Mouse (Mus musculus) right cerebral cortex, adult 2 months (tissue): ENCODE measurements at regions not wholly inside any gene's neighbourhood (a gene's known extent, or its start where the extent isn't known, plus 50 kb on each side); places are given as distances from the start of the nearest gene placed in this dataset.
"Not testable (repeated sequence)": the region's sequence is repeated elsewhere in the genome, so short reads cannot be mapped to it uniquely, and the experiment has no call there.

ENCODE experiments used
- DNase-seq, 2 experiments: peaks; one replicate each; pipeline ENCODE4 v3.0.0; 2021 to 2022; ENCODE audit warnings: low spot score in 2 of 2

DNA sequence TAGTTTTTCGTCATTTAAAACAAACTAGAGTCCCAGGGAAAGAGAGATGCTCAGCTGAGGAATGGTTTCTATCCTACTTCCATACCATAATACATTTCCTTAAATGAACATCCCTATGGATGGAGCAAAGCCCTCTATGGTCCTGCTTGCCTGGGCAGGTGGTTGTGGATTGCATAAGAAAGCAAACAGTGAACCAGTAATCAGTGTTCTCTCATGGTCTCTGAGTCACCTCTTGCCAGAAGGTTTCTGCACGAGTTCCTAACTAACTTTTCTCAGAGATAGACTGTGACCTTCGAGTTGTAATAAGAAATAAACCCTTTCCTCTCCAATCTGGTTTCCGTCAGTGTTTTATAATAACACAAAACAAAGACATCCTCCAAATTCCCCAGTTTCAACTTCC lies 62.9 kb upstream of the Bet1 start:
- DNase-seq = no peak

DNA sequence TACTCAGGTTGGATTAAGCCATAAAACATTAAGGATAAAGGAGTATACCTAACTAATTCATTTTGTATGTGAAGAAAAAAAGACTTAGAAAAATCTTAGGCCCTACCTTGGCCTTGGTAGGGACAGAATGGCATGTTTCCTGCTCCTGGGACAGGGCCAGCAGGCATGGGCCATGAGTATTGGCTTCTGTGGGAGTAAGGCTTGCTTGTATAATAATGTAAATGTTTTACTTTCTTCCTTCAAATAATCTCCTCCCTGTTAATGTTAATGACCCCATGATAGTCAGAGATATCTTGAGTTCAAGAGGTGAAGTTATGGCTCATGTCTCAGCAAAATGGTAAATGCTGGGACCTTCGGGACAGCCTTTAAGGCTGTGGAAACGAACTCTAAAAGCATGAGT lies 71.5 kb upstream of the Bet1 start:
- DNase-seq = no peak

GRCm38 (mm10) chr6:4163733-4164132 lies 77.0 kb upstream of the Bet1 start:
- no peak for DNase-seq

GRCm38 (mm10) chr6:4167112-4167511 lies 80.3 kb upstream of the Bet1 start:
- DNase-seq = no peak

GRCm38 (mm10) chr6:4167757-4168156 lies 81.0 kb upstream of the Bet1 start:
- DNase-seq = no peak

- peak in 1 of 2 experiments; percentile 7 for DNase-seq
Measured at GRCm38 (mm10) chr6:4171561-4171960, 84.8 kb upstream of the Bet1 start.

DNA sequence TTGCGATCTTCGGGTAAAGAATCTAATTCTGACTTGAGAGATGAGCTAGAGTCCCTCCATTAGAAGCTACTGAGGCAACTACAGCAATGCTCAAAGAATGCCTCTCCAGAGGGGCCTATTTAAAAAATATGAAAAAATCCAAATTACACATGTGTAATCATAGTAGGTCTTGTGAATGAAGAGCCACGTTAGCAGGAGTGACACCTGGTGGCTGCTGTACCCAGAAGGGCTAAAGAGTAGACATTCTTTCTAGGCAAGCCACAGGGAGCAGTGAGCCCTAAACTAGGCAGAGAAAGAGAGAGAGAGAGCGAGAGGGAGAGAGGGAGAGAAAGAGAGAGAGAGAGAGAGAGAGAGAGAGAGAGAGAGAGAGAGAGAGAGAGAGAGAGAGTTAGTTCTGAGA lies 100.9 kb upstream of the Bet1 start:
- no peak for DNase-seq

- not testable (repeated sequence) for DNase-seq
Measured at GRCm38 (mm10) chr6:4190976-4191375, 104.2 kb upstream of the Bet1 start.

DNA sequence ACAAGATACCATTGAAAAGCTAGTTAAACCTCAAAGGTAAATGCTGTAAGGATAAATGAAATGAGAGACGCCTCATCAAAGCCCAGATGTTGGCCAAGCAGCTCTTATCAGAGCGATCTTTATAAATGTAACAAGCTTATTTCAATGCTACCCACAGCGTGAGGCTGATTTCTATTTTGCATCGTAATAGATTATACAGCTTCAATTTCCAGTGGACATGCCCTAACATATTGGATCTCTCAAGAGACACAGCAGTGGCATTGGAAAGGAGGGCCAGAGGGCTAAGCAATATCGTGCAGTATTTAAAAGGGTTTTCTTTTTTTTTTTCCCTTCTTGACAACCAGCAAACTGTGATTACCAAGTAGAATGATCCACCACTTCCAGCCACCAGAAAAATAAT lies 106.5 kb upstream of the Bet1 start:
- DNase-seq = no peak

DNA sequence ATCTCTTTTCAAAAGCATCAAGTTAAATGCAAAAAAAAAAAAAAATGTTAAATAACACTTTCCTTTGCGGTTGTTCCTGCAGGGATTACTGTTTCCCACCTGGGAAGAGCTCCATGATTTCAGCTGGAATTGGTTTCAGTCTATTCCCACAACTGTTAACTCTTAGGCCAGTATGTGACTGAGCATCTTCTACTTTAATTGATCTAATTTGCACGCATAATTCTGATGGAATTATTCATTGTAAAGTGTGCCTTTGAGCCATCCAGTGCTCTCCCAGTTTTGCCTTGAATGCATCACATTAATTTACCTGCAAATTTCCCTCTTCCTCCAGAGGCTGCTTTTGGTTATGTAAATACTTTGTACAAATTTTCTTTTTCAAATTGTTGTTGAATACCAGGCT lies 114.4 kb upstream of the Bet1 start:
- no peak for DNase-seq

DNA sequence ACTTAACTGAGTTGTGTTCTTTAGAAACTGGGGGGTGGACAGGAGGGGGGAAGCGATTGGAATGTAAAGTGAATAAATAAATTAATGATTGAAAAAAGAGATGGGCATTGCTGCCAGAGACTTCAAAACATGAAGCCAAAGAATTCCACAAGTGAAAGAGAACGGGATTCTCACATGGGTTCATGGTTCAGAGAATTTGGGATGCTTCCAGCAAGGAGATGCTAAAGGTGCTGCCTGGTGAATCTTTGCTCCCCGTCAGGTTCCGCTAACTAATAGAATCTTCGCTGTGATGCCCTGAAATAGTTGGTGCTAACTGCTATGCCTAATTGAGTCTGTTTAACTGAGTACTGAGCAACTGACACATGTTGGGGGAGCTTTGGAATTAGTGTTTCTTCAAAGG lies 118.9 kb upstream of the Bet1 start:
- no peak for DNase-seq

DNA sequence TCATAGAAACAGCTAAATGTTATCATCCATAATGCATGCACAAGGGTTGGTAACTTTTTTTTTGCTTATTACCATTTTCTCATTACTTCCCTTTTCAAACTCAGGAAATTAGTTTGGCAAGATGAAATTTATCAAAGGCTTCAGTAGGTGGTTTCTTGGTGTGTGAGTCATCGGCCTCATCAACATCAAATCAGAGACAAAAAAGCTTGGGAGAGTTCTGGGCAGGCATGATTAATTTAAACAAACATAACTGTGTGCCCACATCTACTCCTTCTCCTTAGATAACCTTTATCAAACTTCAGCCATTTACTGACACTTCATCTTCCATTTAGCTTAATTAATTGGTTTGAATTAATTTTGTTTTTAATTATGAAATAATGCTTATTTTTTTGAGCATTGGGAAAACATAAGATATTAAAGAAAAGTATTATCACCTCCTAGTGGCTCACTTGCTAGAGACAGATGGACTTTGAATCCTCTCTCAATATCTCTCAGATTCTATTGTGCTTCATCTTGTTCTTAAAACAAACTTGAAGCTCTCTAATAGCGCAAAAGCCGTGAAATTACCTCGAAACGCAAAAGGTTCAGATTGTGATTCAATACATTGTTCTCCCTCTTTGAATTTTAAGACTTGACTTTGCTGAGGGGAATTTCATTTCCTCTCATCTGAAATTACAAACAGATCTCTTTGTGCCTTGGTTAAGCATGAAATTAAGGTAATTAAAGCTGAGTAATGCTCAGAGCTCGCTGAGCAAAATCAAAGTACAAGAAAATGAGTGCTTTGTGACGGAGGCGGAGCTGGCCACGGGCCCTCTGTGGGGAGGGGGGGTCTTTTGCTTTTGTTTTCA lies 158.7 kb upstream of the Bet1 start:
- no peak for DNase-seq

DNA sequence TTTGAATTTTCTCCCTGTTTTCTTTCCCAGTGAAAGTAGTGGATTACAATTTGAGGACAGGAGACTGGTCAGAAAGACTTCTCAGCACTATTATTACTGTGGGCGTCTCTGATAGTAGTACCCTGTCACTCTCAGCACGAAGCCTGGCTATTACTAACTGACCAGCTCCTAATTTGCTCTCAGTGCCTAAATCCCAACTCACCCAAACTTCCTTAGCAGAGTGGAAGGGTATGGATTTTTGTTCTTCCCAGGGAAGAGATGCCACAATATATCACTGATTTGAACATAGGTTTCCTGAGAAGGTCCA lies 159.3 kb upstream of the Bet1 start:
- DNase-seq = no peak

GRCm38 (mm10) chr6:4276607-4277006 lies 189.8 kb upstream of the Bet1 start:
- no peak for DNase-seq

GRCm38 (mm10) chr6:4277245-4277890 lies 190.6 kb upstream of the Bet1 start:
- no peak for DNase-seq

DNA sequence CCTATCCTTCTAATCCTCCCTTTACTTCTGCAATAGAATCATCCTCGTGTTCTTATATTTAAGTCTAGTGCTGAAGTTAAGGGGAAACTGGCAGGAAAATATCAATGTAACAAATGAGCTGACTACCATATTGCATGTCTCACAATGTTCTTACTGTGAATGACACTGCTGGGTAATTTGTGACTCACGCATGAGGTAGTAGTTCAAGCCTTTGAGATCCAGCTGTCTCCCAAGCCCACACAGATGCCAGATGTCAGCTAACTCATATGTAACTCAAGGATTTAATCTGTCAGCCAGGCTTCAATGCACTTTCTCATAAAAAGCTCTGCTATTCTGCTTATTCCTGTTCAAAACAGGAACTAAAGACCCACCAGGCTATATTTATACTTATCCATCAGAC lies 204.6 kb upstream of the Bet1 start:
- no peak for DNase-seq

DNA sequence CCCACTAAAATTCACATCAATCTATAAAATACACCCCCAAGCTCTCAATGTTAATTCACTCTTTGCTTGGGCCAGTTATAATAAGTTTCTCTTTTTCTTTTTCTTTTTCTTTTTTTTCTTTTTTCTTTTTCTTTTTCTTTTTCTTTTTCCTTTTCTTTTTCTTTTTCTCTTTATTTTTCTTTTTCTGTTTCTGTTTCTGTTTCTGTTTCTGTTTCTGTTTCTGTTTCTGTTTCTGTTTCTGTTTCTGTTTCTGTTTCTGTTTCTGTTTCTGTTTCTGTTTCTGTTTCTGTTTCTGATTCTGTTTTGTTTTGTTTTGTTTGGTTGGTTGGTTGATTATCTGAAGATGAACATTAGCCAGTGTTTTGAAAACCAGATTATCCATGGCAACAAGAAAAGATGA lies 201.2 kb upstream of the Col1a2 start:
- not testable (repeated sequence) for DNase-seq

DNA sequence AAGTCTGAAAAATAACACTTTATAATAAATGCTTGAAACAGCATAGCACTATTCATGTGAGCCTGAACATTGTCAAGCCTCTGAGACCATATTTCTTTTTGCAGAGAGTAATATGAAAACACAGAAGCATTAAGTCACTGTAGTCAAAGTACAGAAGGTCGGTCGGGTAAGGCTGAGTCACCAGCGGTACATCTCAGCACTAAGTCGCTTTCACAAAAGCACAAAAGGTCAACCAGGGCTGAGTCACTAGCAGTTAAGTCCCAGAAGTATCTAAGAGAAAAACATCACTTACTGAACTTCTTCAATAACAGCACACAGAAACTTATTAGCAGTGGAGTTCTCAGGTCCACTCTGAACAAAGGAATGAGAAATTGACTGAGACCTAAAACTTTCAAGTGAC lies 154.7 kb upstream of the Col1a2 start:
- no peak for DNase-seq

GRCm38 (mm10) chr6:4362220-4362619 lies 142.4 kb upstream of the Col1a2 start:
- no peak for DNase-seq

GRCm38 (mm10) chr6:4375465-4376037 lies 129.1 kb upstream of the Col1a2 start:
- no peak for DNase-seq

GRCm38 (mm10) chr6:4396808-4397207 lies 107.8 kb upstream of the Col1a2 start:
- no peak for DNase-seq

- peak; percentile 75 to 86 for DNase-seq
Measured at GRCm38 (mm10) chr6:4397695-4398598, 106.7 kb upstream of the Col1a2 start.
